Mouse (Mus musculus) bone marrow macrophage, adult 2 months (primary cell): ENCODE data around the gene Tspan9.

Source experiments
- CTCF ChIP-seq: IDR thresholded peaks from 2 replicates; pipeline ENCODE4 v1.5.1; 2012; ENCODE audit warnings: low read depth, mild to moderate bottlenecking, low read length, moderate library complexity
- POLR2A ChIP-seq: IDR thresholded peaks from 2 replicates; pipeline ENCODE4 v1.6.1; 2012; ENCODE audit warnings: mild to moderate bottlenecking, low read depth, low read length, borderline replicate concordance

GRCm38 (mm10) chr6:128165564-128165963 is 22.2 kb upstream of the Tspan9 start:
- TF ChIP-seq CTCF: no peak
- no peak for TF ChIP-seq POLR2A
